Mouse (Mus musculus) 416B (cell line): ENCODE results near the gene Eif3d.

Experiments used
- DNase-seq: peaks from one replicate; pipeline ENCODE4 v3.0.0; 2011; ENCODE audit warnings: low read depth

Gene Eif3d

DNA sequence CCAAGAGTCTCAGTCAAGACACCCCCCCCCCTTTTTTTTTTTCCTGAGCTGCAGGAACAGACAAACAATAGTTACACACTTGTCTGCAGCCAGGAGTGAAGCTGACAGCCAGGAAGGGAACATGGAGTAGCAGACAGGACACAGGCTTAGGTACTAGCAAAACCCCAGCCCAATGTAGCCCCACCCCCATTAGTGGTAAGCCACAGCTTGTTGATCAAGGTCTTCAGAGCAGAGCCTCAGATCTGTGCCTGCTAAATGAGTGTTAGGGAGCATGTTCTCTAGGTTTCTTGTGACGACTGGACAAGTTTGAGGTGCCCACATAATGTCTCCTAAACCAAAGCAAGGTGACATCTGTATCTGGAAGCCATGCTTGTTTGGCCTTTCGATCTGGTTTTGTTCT, 16.3 kb downstream of the Eif3d start:
- DNase-seq: peak; percentile 45

DNA sequence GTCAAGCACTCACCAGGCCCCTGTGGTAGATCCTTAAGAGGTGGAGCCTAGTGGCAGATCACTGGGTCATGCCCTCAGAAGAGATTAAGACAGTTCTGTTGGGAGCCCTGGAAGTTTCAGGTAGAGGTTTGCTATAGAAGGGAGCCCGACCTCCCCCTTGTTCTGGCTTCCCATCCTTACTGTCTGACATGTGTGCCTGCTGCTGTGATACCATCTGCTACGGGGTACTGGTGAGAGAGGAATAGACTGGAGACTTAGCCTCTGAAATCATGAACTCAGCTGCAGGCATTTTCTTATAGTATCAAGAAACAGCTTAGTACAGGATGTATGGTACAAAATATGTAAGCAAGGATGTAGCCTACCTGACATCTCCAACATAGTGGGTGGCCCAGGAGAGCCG, 17.7 kb downstream of the Eif3d start:
- no peak for DNase-seq

DNA sequence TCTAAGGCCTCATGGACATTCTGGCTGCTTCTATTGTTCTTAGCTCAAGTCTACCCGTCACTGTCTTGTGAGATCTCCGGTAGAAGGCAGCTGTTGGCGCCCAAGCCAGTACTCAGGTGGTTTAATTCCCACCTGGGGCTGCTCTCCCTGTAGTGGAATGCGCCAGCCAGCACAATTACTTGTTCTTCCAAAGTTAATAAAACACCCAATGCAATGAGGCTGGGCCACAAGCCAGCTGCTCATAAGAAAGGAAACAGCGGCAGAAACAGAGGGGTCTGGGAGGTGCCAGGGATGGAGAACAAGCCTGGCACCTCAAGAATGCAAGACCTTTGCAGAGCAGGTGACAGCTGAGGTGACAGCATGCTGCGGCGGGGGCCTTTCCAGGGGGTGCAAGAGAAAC, 21.6 kb downstream of the Eif3d start:
- no peak for DNase-seq

DNA sequence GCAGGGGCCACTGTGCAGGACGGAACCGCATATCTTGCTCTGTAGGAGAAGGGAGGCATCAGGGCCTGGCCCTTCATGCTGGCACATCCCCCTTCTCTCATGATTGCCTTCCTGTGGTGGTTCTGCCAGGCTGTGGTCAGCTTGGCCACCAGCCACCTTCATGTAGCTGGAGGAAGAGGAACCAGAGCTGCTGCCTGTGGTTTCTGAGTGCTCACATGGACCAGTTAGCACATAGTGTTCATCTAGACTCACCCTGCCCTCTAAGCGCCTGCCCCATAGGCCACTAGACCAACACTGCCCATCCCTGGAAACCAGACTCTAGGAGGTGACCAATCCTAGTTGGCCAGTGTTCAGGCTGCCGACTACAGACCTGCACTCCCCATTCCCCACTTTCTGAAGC, 24.9 kb downstream of the Eif3d start:
- peak; percentile 98 for DNase-seq

DNA sequence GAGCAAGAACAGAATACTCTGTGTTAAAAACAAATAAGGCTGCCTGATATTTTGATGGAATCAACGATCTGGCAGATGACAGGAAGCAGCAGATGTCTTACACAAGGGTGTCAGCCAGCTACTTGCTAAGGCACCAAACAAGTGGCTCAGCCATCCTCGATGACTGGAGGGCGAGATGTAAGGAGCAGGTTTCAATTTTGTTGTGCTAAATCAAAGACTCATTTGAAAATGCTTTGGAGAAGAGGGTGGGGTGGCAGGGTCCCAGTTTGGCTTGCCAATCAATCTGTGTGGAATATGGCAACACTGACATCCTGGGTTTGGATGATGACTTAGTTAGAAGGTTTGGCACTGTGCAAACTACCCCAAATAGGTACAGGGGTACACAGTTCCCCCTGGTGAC, 29.1 kb downstream of the Eif3d start:
- no peak for DNase-seq

DNA sequence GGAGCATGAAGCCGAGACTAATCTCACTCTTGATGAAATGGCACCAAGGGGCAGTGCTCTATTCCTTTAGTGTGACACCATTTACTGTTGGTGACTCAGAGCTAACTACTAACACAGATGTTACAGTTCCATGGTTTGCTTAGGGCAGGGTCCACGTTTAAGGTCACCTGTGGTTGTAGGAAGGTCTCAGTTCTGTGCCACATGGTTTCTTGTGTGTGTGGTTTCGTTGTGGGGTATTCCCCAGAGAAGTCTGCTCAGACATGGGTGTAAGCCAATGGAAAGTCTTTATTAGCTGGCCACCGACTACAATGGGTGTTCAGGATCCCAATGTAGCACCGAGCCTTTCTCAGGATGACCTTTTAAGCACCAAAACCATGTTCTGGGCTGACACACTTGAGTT, 32.1 kb downstream of the Eif3d start:
- no peak for DNase-seq

DNA sequence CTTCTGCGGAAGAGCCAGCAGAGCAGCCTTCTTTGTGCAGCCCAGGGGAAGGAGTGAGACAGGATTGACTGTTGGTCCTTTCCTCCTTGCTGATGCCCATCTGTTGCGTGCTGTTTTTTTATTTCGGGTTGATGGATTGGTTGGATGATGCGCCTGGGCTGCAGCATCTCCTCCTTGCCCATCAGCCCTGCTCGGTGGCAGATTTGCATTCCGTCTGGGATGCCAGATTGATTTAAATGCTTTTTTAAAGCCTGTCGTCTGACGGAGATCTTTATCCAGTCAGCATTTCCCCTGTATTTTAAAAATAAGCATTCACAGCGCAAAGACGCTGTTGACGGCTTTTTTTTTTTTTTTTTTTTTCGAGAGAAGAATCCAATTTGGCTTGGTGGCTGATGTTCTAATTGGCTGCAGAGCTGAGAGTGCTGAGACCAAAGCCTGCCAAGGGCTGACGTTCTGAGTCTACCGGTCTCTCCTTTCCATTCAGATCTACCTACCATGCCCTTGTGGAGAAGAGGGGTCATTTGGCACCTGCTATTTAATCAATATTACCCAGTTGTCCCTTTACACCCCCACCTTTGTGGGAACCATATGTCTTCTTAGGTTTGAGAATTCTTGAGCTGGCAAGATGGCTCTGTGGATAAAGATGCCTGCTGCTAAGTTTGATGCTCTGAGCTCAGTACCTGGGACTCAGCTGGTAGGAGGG, 34.8 kb downstream of the Eif3d start:
- no peak for DNase-seq

DNA sequence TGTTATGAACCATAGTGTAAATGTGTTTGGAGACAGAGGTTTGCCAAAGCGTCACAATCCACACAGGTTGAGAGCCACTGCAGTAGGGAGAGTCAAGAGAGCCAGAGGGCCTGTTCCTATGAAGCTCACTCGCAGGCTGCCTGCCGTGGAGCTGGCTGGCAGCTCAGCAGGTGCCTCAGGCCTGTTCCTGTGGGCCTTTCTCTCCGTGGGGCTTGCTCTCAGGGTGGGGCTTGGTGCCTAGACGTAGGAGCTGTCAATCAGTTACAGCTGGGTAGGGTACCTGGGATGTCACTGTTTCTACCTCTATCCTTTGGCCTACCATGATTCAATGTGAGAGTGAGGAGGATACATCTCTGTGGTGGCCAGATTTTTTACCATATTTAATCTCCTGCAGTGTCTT, 35.6 kb downstream of the Eif3d start:
- DNase-seq: no peak

DNA sequence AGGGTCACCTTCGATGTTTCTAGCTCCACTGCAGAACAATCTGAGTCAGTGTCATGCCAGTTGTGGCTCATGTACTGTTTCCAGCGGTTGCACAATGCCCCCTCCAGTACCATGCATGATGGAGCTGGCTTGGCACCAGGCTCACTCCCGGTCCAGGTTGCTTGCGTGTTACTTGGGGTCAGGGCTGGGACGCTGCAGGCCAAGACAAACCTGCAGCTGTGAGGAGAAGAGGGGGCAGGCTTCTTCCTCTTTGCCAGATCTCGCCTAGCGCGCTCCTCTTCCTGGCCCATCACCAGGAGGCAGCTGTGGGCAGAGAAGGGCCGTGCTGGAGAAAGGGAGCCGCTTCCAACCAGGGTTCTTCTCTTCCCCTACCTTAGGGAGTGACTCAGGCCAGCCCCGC, 36.3 kb downstream of the Eif3d start:
- DNase-seq: no peak

DNA sequence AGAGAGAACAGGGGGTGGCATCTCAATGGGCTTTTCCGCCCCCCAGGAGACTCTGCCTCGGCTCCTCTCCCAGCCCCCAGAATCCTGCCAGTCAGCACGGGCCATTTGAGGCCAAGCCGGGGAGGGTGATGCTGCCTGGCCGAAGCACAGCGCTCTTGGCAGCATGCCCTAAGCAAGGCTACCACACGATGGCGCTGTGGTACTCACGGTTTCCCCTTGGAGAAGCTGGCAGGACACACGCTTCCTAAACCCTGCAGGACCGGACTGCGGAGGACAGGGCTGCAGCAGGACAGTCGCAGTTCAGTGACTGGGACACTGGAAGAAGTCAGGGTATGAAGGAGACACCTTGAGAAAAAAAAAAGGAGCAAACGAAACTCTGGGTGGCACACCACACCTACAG, 36.8 kb downstream of the Eif3d start:
- DNase-seq: peak; percentile 92

DNA sequence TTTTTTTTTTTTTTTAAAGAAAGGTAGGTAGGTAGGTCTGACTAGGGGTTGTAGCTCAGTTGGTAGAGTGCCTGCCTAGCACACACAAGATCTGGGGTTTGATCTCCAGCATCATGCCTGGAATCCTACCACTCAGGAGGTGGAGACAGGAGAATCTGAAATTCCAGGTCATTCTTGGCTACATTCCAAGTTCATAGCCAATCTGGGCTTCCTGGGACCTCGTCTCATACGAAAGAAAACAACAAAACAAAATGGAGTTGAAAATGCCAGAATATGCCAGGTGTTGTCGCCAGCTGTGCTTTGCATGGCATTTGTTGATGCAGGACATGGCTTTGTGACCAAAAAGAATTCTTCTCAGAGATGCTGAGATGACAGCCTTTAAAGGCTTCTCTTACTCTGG, 37.4 kb downstream of the Eif3d start:
- no peak for DNase-seq

DNA sequence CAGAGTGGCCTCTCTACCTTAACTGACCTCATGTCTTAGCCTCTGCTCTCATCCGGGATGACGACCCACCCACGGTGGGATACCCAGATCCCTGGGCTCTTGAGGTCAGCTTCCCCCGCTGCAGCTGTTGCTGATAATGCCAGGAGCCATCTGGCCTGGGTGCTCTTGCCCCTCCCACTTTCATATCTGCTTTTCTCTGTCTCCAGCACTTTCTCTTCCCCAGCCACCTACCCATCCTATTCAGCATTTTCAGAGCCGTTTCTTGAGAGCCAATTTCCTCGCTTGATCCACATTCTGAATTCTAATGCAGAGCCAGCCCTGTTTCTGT, 39.0 kb downstream of the Eif3d start:
- DNase-seq: no peak

DNA sequence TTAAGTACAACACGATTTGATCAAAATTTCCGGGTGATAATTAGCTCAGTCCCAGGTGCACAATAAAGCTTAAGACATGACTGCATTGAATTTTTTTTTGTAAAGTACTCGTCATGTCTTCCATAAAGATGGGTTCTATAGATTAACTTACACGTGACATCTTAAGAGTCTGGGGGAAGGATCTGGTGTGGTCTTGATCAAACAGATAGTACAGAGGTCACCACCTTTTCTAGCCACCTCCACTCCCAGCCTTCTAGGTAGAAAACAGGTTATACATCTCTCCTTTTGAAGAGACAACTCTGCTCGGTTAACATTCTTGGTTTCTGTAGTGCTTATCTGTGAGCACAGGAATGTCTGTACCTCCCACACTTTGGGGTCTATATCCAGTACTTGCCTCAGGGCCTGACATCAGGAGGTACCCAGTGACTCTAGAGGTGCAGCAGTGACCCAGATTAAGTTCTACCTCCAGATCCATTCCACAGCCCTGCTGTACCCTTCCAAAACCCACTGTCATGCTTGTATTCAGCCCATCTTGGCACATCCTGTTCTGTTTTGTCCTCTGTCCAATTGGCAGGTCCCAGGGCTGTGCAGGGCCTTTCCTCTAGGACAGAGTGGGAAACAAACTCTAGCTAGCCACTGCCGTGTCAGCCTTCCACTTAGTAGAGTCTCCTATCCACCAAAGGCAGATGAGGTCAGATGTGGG, 39.5 kb downstream of the Eif3d start:
- no peak for DNase-seq

DNA sequence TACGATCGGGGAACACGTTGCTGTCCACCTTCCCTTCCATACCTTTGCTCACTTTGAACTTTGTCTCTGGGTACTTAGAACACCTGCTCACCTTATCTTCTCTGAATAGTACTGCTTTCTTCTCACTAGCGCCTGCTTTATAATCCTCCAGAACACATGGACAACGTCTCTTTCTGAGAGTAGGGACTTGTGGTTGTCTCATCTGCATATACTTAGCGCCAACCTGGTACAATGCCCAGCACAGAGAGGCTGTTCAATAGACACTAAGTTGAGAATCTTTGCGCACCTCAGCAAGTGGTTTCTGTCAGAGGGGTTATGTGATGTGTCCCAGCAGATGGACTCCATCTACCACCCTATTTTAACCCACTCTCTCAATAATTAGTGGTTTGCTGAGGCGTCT, 40.8 kb downstream of the Eif3d start:
- DNase-seq: no peak

DNA sequence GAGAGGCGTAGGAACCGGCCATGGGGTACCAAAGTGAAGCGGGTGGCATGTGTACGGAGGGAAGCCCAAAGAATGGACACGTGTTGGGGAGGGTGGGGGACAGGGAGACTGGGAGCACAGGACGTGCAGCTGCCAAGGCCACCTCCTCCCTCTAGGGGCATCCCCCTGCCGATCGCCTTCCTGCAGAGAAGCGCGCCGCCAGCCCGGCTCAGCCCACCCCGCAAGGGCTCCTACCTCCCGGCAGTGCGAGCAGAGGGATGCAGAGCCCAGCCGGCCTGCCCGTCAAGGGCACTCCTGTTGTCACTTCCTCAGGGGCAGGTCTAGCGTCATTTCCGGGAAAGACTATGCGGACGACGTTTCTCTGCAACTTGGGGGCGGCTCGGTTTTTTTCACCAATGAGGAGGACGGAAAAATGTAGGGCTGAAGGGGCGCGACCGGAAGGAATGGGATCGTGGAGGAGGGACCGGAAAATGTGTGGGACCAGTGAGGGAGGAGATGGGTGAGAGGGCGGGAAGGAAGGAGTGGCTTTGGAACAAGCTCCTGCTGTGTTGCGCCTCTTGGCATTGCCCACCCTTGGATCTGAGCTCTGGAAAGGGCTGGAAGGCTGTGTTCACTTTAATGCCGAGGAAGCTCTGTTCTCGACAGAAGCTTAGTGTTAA, 41.8 kb downstream of the Eif3d start, which contains the start of gene Txn2:
TSS of gene Txn2 (minus strand) at position 334 of the 659 bp plus-strand sequence.
- DNase-seq: peak; percentile 100

DNA sequence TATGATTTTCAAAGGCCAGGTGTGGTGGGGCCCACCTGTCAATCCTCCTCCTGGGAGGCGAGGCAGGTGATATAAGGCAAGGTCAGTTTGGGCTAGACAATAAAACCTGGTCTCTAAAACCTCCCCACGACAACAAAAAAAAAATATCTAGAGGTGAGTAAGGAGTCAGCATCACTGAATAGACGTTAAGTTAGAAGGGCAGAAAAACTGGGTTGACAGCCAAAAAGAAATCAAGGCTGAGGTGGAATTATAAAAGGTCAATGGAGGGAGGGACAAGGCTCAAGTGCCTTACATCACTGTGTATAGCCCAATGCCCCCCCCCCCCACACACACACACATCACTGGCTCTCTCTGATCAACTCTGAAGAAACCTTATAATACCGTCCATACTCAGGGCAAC, 42.5 kb downstream of the Eif3d start:
- DNase-seq: no peak

DNA sequence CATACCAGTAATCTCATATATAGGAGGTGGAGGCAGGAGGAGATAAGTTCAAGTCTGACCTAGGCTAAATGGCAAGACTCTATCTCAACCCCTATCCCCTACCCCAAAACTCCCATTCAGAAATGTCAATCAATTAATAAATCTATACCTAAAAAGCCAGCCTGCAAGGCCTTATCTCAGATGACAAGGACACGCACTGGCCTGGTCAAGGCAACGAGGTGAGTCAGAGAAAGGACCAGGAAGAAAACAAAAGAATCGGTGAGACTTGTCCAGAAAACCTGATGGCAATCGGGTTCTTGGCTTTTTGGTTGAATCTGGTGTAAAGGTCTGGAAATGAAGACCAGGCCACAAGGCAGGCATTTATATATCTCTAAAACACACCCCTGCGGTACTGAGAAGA, 43.7 kb downstream of the Eif3d start:
- DNase-seq: no peak

DNA sequence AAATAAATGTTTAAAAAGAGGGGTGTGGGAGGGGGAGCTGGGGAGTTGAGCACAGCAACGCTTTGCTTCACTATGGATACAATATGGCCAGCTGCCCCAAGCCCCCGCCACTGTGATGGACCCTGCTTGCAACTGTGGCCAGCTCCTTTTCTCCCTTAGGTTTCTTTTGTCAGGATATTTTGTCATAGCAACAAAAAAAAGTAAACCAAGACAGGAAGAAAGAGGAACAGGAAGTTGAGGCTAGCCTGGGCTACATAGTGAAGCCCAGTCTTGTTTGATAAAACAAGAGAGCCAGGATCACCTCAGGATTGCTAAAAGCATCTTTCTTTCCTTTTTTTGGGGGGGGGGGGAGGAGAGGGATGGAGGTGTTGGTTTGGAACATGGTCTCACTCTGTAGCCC, 45.4 kb downstream of the Eif3d start:
- peak; percentile 33 for DNase-seq

DNA sequence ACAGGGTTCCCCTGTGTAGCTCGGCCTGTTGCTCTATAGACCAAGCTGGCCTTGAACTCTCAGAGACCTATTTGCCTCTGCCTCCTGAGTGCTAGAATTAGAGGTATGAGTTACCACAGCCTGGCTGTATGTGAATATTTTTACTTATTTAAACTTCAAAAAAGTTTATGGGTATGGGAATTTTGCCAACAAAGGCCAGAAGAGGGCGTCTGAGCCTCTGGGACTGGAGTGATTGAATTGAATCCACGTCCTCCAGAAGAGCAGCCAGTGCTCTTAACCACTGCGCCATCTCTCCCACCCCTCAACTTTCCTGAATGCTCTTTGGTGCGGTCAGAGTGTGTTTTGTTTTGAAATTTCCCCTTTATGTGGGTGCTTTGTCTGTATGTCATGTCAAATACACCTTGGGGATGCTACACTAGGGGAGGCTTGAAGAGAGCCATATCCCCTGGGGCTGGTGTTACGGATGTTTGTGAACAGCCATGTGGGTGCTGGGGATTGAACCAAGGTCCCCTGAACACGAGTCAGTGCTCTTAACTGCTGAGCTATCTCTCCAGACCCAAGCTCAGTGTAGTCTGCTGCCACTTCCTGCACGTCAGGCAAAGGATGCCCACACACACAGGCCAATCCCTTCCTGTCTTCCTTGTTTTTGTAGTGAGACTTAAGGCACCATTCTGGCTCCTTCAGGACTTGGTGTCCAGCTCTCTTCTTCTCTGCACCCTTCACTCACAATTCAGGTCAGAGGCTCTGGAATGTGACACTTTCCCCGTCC, 47.2 kb downstream of the Eif3d start:
- DNase-seq: peak; percentile 43

DNA sequence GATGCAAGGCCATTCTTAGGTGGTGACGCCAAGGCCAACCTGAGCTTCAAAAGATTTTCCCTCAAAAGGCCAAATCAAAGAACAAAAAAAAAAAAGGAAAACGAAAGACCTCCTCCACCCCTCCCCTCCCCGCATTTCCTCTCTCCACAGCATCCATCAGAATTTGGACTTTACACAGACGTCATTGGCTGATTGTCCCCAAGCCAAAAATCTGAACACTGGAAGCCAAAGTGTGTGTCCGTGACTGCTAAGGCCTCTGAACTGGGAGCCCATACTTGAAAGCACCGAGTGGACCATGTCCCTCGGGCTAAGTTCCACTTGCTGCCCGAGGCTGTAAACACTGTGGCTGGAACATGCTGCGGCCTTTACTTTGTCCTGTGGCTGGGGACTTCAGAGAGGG, 47.9 kb downstream of the Eif3d start:
- DNase-seq: no peak

DNA sequence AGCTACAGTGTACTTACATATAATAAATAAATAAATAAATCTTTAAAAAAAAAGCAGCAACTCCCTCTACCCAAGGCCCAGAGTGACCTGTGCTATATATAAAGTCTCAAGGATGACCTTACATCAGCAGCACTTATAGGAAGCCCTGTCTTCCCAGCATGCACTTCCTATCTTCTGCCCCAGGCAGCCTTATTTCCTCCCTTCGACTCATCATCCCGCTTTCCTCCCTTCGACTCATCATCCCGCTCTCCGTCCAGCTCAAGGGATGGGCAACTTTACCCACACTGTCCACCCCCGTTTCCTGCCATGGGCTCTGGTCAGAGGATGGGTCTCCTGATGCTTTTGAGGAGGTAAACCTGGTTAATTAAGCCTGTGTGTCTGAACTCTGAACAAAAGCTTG, 49.0 kb downstream of the Eif3d start:
- DNase-seq: peak; percentile 59

DNA sequence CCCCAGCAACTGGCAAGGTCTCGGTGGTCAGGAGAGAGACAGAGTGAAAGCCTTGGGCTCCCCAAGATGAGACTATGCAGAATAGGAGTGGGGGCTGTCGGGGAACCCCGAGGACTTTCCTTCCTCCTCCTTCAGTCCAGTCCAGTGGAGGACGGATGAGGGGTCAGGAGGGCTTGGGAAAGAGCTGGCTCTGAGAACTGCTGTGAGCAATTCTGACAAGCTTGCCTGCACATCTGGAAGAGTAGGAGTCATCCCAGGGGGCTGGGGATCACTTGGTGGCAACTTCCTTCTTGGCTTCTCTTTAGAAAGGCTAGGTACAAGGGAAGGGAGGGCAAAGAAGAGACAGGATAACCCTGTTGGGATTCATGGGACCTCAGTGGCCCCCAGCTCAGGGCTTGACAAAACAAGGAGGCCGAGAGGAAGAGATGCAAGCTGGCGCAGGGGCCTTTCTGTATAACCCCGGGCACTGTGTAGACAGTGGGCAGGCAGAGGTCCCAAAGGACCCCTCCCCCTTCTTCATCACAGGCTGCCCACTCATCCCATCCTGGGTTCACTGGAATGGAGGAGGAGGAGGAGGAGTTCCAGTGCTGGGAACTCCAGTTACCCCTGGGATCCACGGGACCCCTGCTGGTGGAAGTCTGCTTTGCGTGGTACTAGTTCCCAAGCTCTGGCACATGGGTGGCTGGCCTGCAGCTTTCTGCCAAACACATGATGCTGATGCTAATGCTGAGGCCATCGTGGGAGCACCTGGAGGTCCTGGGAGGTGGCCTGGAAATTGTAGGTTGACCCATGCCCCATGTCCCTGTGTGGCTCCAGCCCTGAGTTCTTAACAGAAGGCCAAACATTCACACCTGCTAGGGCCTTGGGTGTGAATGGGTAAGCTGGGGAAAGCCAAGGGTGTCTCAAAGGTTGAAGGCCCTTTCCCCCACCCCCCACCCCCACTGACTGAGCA, 49.8 kb downstream of the Eif3d start:
- peak; percentile 34 for DNase-seq
